Mouse (Mus musculus): Measurements from ENCODE around the gene Psd4.
A peak's percentile ranks its signal among the peaks of the same experiment; 100 is the strongest.

Psd4 gene

GRCm38 (mm10) chr2:24386158-24386963 is 19.0 kb downstream of the Psd4 start:
- peak in 1 of 2 experiments; percentile 57 for DNase-seq (ENCODE audit: low spot score in 2 of 2)

GRCm38 (mm10) chr2:24386964-24387320 is 19.6 kb downstream of the Psd4 start:
- peak in 1 of 2 experiments; percentile 46 for DNase-seq (ENCODE audit: low spot score in 2 of 2)

GRCm38 (mm10) chr2:24387361-24388283 is 20.2 kb downstream of the Psd4 start:
- peak in 1 of 2 experiments; percentile 47 for DNase-seq (ENCODE audit: low spot score in 2 of 2)

GRCm38 (mm10) chr2:24393251-24393650 is 25.9 kb downstream of the Psd4 start:
- DNase-seq (ENCODE audit: low spot score in 2 of 2) = no peak

GRCm38 (mm10) chr2:24397115-24397514 is 29.7 kb downstream of the Psd4 start:
- no peak for DNase-seq (ENCODE audit: low spot score in 2 of 2)

- DNase-seq (ENCODE audit: low spot score in 2 of 2) = no peak
Observed at GRCm38 (mm10) chr2:24400711-24401110, 33.3 kb downstream of the Psd4 start.

- peak; percentile 51 to 78 for DNase-seq (ENCODE audit: low spot score in 2 of 2)
Observed at GRCm38 (mm10) chr2:24405345-24406012, 38.1 kb downstream of the Psd4 start.

- DNase-seq (ENCODE audit: low spot score in 2 of 2) = no peak
Observed at GRCm38 (mm10) chr2:24407701-24408485, 40.5 kb downstream of the Psd4 start.

GRCm38 (mm10) chr2:24409166-24409565 is 41.8 kb downstream of the Psd4 start:
- DNase-seq (ENCODE audit: low spot score in 2 of 2) = peak; percentile 44 to 72

- no peak for DNase-seq (ENCODE audit: low spot score in 2 of 2)
Observed at GRCm38 (mm10) chr2:24413172-24413571, 45.8 kb downstream of the Psd4 start.

- DNase-seq (ENCODE audit: low spot score in 2 of 2) = no peak
Observed at GRCm38 (mm10) chr2:24413677-24414076, 46.3 kb downstream of the Psd4 start.

GRCm38 (mm10) chr2:24416668-24417067 is 49.3 kb downstream of the Psd4 start:
- DNase-seq (ENCODE audit: low spot score in 2 of 2) = no peak

GRCm38 (mm10) chr2:24417106-24417505 is 49.7 kb downstream of the Psd4 start:
- DNase-seq (ENCODE audit: low spot score in 2 of 2) = no peak

- DNase-seq (ENCODE audit: low spot score in 2 of 2) = no peak
Observed at GRCm38 (mm10) chr2:24417564-24417963, 50.2 kb downstream of the Psd4 start.

GRCm38 (mm10) chr2:24421211-24421863 is 54.0 kb downstream of the Psd4 start:
- DNase-seq (ENCODE audit: low spot score in 2 of 2) = no peak

- no peak for DNase-seq (ENCODE audit: low spot score in 2 of 2)
Observed at GRCm38 (mm10) chr2:24422815-24423214, 55.4 kb downstream of the Psd4 start.

GRCm38 (mm10) chr2:24425630-24426029 is 58.2 kb downstream of the Psd4 start:
- DNase-seq (ENCODE audit: low spot score in 2 of 2) = no peak

GRCm38 (mm10) chr2:24427866-24428675 is 60.7 kb downstream of the Psd4 start:
- no peak for DNase-seq (ENCODE audit: low spot score in 2 of 2)

- DNase-seq (ENCODE audit: low spot score in 2 of 2) = no peak
Observed at GRCm38 (mm10) chr2:24429806-24430205, 62.4 kb downstream of the Psd4 start.

GRCm38 (mm10) chr2:24434670-24435069 is 67.3 kb downstream of the Psd4 start:
- DNase-seq (ENCODE audit: low spot score in 2 of 2) = no peak
